Mouse (Mus musculus): ENCODE data around the gene Bahcc1.
A peak's percentile ranks its signal among the peaks of the same experiment; 100 is the strongest.

Gene Bahcc1

GRCm38 (mm10) chr11:120319310-120319709 is 86.6 kb downstream of the Bahcc1 start:
- no peak for DNase-seq

DNA sequence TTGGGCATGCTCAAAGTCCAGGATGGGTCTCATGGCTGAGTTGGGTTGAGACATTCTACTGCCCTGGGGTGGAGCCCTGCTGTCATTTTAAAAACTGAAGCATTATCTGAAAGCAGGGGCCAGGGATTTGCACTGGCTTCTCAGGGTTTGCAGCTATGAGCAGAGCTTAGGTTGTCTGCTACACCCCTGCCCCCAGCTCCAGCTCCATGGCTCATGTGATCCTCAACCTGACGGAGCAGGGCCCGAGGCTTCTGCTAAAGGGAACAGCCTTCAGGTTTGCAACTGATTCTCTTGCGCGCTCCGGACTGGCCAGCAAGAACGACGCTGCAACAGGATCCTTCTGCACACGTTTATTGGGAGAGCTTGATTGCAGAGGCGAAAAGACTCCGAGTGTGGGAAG is 87.4 kb downstream of the Bahcc1 start:
- DNase-seq = no peak

- no peak for DNase-seq
Observed at GRCm38 (mm10) chr11:120335431-120336021, 102.8 kb downstream of the Bahcc1 start.

- no peak for DNase-seq
Observed at GRCm38 (mm10) chr11:120337447-120337846, 104.7 kb downstream of the Bahcc1 start.

- DNase-seq = peak; percentile 13
Observed at GRCm38 (mm10) chr11:120338786-120339185, 106.0 kb downstream of the Bahcc1 start.

GRCm38 (mm10) chr11:120339978-120340513 is 107.3 kb downstream of the Bahcc1 start:
- DNase-seq = no peak

DNA sequence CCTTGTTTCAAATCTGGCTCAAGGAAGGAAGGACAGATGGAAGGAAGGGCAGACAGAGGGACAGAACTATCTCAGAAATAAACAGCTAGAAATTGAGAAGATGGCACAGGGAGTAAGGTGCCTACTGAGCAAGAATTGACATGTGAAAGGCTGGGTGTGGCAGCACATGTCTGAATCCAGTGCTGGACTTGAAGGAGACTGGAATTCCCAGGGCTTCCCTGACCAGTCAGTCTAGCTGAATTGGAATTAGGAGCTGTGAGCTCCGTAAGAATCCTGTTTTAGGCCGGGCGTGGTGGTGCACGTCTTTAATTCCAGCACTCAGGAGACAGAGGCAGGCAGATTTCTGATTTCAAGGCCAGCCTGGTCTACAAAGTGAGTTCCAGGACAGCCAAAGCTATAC is 108.9 kb downstream of the Bahcc1 start:
- DNase-seq = no peak
